Mouse (Mus musculus) forebrain, embryonic 11.5 days (tissue): ENCODE data around the gene Ypel4. TPM values are rescaled to one million over a fixed set of nuclear protein-coding genes. Genes with fewer than 3 reads are reported as not detected.

ENCODE experiments used
- ATAC-seq: fragments of 200-750 bp; cut with Nextera tagmentation; replicated peaks from 2 replicates; pipeline ENCODE4 v1.8.0; 2017; ENCODE audit warnings: moderate TSS enrichment; ENCODE audit not compliant: low FRiP score
- DNase-seq: peaks from one replicate; pipeline ENCODE4 v3.0.0-alpha.2; 2017; ENCODE audit warnings: low spot score
- H3K27ac ChIP-seq: fragments of 300-500 bp; sonication (generic); 2 replicates; pipeline ENCODE4 v1.5.1; 2014; ENCODE audit warnings: low read depth, low read length
- H3K27me3 ChIP-seq: fragments of 300-500 bp; sonication (generic); 2 replicates; pipeline ENCODE4 v1.6.1; 2014; ENCODE audit warnings: mild to moderate bottlenecking, low read length, mixed read lengths; ENCODE audit not compliant: control insufficient read depth, insufficient read depth
- H3K36me3 ChIP-seq: fragments of 300-500 bp; sonication (generic); 2 replicates; pipeline ENCODE4 v1.6.1; 2014; ENCODE audit warnings: mild to moderate bottlenecking, low read length, moderate library complexity, mixed read lengths; ENCODE audit not compliant: control insufficient read depth, insufficient read depth
- H3K4me1 ChIP-seq: fragments of 300-500 bp; sonication (generic); replicated peaks from 2 replicates; pipeline ENCODE4 v1.6.1; 2014; ENCODE audit warnings: low read length, mixed read lengths; ENCODE audit not compliant: control insufficient read depth, insufficient read depth
- H3K4me2 ChIP-seq: fragments of 300-500 bp; sonication (generic); 2 replicates; pipeline ENCODE4 v1.6.1; 2014; ENCODE audit warnings: low read depth, mild to moderate bottlenecking, low read length, moderate library complexity, mixed read lengths; ENCODE audit not compliant: severe bottlenecking
- H3K4me3 ChIP-seq: fragments of 300-500 bp; sonication (generic); 2 replicates; pipeline ENCODE4 v1.5.1; 2014; ENCODE audit warnings: low read depth, low read length
- H3K9ac ChIP-seq: fragments of 300-500 bp; sonication (generic); 2 replicates; pipeline ENCODE4 v1.6.1; 2014; ENCODE audit warnings: low read length
- H3K9me3 ChIP-seq: fragments of 300-500 bp; sonication (generic); 2 replicates; pipeline ENCODE4 v1.6.1; 2016; ENCODE audit warnings: low read length, mixed read lengths; ENCODE audit not compliant: control insufficient read depth
- WGBS: fragments of 180-500 bp; shearing (Covaris S2); extraction: QIAGEN DNeasy Blood & Tissue Kit; methylation state at CpG from one replicate; pipeline ENCODE4 v1.1.7; 2014; 5-methylcytosine and 5-hydroxymethylcytosine counted together
- polyA plus RNA-seq: library from polyadenylated mRNA; unstranded; fragments of >200 nt; fragmentation: Nextera tagmentation; extraction: Ambion mirVana; gene quantifications from 2 replicates; pipeline ENCODE4 v1.2.1, GENCODE M21; 2014

Gene Ypel4
- polyA plus RNA-seq, 1 experiment from 2014 or later, result 13.2 TPM

- 79% methylated on average over 8 of the region's 8 CpGs for WGBS
- no peak for ATAC-seq
Measured at GRCm38 (mm10) chr2:84760777-84761176, 26.9 kb downstream of the Ypel4 start.

GRCm38 (mm10) chr2:84761309-84761708 lies 27.5 kb downstream of the Ypel4 start:
- no peaks in the 10 kb centered on the region for H3K9me3 ChIP-seq

More at GRCm38 (mm10) chr2:84760777-84761176, 26.9 kb downstream of the Ypel4 start:
- Histone ChIP-seq H3K9me3 (no peaks in the 10 kb centered on the region), H3K4me2 (no peak overlapping the region), H3K27ac (no peak overlapping the region), H3K9ac (no peak overlapping the region), H3K4me1 (no peaks in the 10 kb centered on the region), H3K36me3 (no peaks in the 10 kb centered on the region), H3K4me3 (no peak overlapping the region), H3K27me3 (no peaks in the 10 kb centered on the region)
- DNase-seq, result no peak

GRCm38 (mm10) chr2:84761840-84762239 lies 28.0 kb downstream of the Ypel4 start:
- Histone ChIP-seq H3K4me2 (no peak overlapping the region), H3K4me3 (no peak overlapping the region), H3K9me3 (no peaks in the 10 kb centered on the region), H3K36me3 (no peaks in the 10 kb centered on the region), H3K27ac (no peak overlapping the region), H3K27me3 (no peaks in the 10 kb centered on the region), H3K4me1 (no peaks in the 10 kb centered on the region), H3K9ac (no peak overlapping the region)
- 93% methylated on average over 1 of the region's 1 CpGs for WGBS
- DNase-seq (no peak), ATAC-seq (no peak)

More at GRCm38 (mm10) chr2:84761309-84761708, 27.5 kb downstream of the Ypel4 start:
- H3K27me3 ChIP-seq, result no peaks in the 10 kb centered on the region
- no peak overlapping the region for H3K4me3 ChIP-seq
- H3K36me3 ChIP-seq, result no peaks in the 10 kb centered on the region
- no peak for ATAC-seq
- H3K4me2 ChIP-seq, result no peak overlapping the region
- H3K4me1 ChIP-seq, result no peaks in the 10 kb centered on the region
- no peak overlapping the region for H3K27ac ChIP-seq
- no peak for DNase-seq
- WGBS, result 91% methylated on average over 3 of the region's 3 CpGs
- no peak overlapping the region for H3K9ac ChIP-seq

- Histone ChIP-seq H3K4me2 (no peak overlapping the region), H3K36me3 (no peaks in the 10 kb centered on the region), H3K9ac (no peak overlapping the region), H3K27me3 (no peaks in the 10 kb centered on the region), H3K9me3 (no peaks in the 10 kb centered on the region), H3K4me1 (no peaks in the 10 kb centered on the region), H3K4me3 (no peak overlapping the region), H3K27ac (no peak overlapping the region)
- DNase-seq (no peak), ATAC-seq (no peak)
- 21% methylated on average over 4 of the region's 4 CpGs for WGBS
Measured at GRCm38 (mm10) chr2:84762295-84762694, 28.4 kb downstream of the Ypel4 start.

GRCm38 (mm10) chr2:84762818-84763217 lies 29.0 kb downstream of the Ypel4 start:
- 62% methylated on average over 1 of the region's 1 CpGs for WGBS
- ATAC-seq (no peak), DNase-seq (no peak)
- Histone ChIP-seq H3K4me1 (no peaks in the 10 kb centered on the region), H3K27me3 (no peaks in the 10 kb centered on the region), H3K4me3 (no peak overlapping the region), H3K4me2 (no peak overlapping the region), H3K9me3 (no peaks in the 10 kb centered on the region), H3K27ac (no peak overlapping the region), H3K9ac (no peak overlapping the region), H3K36me3 (no peaks in the 10 kb centered on the region)

- H3K36me3 ChIP-seq, result no peaks in the 10 kb centered on the region
- WGBS, result 79% methylated on average over 6 of the region's 6 CpGs
- no peak for ATAC-seq
Measured at GRCm38 (mm10) chr2:84770501-84770900, 36.6 kb downstream of the Ypel4 start.

GRCm38 (mm10) chr2:84772454-84772853 lies 38.6 kb downstream of the Ypel4 start:
- Histone ChIP-seq H3K4me2 (no peak overlapping the region), H3K9ac (no peak overlapping the region), H3K9me3 (no peaks in the 10 kb centered on the region), H3K4me1 (peaks cover 9% of the 10 kb centered on the region), H3K36me3 (no peaks in the 10 kb centered on the region), H3K27ac (no peak overlapping the region), H3K27me3 (no peaks in the 10 kb centered on the region), H3K4me3 (no peak overlapping the region)
- WGBS, result 85% methylated on average over 4 of the region's 4 CpGs
- ATAC-seq (no peak), DNase-seq (no peak)

More at GRCm38 (mm10) chr2:84770501-84770900, 36.6 kb downstream of the Ypel4 start:
- H3K27ac ChIP-seq, result no peak overlapping the region
- H3K4me1 ChIP-seq, result peaks cover 9% of the 10 kb centered on the region
- no peak overlapping the region for H3K9ac ChIP-seq
- no peak overlapping the region for H3K4me2 ChIP-seq
- no peaks in the 10 kb centered on the region for H3K27me3 ChIP-seq
- H3K4me3 ChIP-seq, result no peak overlapping the region
- H3K9me3 ChIP-seq, result no peaks in the 10 kb centered on the region
- no peak for DNase-seq

GRCm38 (mm10) chr2:84773195-84773594 lies 39.3 kb downstream of the Ypel4 start:
- 82% methylated on average over 5 of the region's 5 CpGs for WGBS
- no peak for ATAC-seq
- no peak overlapping the region for H3K4me3 ChIP-seq

GRCm38 (mm10) chr2:84774751-84775150 lies 40.9 kb downstream of the Ypel4 start:
- WGBS, result 1% methylated on average over 15 of the region's 15 CpGs
- Histone ChIP-seq H3K36me3 (no peaks in the 10 kb centered on the region), H3K9me3 (no peaks in the 10 kb centered on the region), H3K4me1 (peaks cover 9% of the 10 kb centered on the region), H3K4me3 (peak overlapping the region; percentile 22), H3K4me2 (peak overlapping the region; percentile 54), H3K27ac (peak overlapping the region; percentile 79), H3K9ac (peak overlapping the region; percentile 56), H3K27me3 (no peaks in the 10 kb centered on the region)
- DNase-seq (peak; percentile 83), ATAC-seq (peak; percentile 95)

More at GRCm38 (mm10) chr2:84773195-84773594, 39.3 kb downstream of the Ypel4 start:
- Histone ChIP-seq H3K9me3 (no peaks in the 10 kb centered on the region), H3K27me3 (no peaks in the 10 kb centered on the region), H3K36me3 (no peaks in the 10 kb centered on the region), H3K9ac (no peak overlapping the region), H3K4me1 (peaks cover 9% of the 10 kb centered on the region), H3K27ac (no peak overlapping the region), H3K4me2 (no peak overlapping the region)
- no peak for DNase-seq
